Mouse (Mus musculus): ENCODE results near the gene Rab44.
A peak's percentile ranks its signal among the peaks of the same experiment; 100 is the strongest.

Gene Rab44

DNA sequence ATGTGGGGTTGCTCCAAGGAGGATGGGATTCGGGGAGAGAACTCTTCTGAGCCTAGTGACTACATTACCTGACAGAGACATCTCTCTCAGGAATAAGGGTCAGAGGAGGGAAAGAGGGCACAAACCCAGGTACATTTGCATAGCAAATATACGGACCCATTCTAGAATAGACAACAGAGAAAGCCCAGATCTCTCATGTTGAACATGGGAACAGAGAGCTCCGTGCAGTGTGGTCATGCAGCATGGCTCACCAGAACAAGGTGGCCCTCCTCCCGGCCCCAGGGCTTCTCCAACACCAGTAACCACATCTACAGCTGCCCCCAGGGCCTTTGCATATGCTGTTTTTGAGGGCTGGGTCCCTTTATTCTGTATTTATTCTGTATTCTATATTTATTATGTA, 54.5 kb downstream of the Rab44 start:
- no peak for DNase-seq (ENCODE audit: low read depth, low spot score)

DNA sequence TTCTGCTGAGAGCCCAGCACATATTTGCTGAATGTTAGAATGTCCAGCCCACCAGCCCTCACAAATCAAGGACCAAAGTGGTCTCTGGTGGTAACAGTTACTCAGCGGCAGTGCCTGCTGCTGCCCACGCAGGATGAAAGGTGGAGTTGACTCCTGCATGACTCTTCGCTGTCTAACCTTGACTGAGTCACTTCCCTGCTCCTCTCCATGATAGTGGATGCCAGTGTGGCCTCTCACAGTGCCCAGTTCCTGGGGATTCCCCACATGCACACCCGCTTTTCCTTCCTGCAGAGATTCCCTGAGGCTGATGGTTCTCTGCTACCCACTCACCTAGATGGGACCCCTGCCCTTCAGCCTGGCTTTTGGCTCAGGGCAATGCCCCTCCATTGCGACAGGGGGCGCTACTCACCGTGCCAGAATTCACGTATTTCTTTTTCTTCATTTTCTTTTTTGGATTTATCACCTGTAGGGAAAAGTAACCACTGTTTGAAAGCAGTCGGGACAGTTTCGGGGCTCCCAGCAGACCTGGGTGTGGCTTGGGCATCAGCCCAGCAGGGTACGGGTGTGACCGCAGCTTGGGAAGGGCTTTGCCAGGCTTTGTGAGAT, 55.2 kb downstream of the Rab44 start:
- no peak for DNase-seq (ENCODE audit: low read depth, low spot score)

DNA sequence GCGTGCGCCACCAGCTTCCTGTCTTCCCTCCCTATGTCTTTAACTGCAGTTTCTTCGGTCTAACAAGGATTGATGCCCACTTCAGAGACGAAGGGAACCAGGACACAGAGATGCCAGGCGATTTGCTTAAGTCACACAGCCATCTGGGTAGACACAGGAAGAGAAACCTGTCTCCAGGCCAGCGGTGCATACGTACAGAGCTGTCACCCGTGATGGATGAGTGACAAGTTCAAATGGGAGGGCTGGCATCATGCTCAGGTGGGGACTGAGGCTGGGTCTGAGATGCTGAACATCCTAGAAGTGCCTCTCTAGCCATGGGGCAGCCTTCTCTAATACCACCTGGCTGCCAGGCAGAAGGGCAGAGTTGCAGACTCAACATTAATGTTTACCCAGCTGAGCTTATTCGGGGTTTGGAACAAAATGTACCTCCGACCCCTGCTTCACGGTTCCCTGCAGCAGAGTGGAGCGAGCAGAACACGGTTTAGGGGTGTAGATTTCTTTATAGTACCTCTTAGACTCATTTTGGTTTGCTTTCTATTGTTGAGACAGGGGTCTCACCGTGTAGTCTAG, 56.6 kb downstream of the Rab44 start:
- DNase-seq (ENCODE audit: low read depth, low spot score), result no peak

DNA sequence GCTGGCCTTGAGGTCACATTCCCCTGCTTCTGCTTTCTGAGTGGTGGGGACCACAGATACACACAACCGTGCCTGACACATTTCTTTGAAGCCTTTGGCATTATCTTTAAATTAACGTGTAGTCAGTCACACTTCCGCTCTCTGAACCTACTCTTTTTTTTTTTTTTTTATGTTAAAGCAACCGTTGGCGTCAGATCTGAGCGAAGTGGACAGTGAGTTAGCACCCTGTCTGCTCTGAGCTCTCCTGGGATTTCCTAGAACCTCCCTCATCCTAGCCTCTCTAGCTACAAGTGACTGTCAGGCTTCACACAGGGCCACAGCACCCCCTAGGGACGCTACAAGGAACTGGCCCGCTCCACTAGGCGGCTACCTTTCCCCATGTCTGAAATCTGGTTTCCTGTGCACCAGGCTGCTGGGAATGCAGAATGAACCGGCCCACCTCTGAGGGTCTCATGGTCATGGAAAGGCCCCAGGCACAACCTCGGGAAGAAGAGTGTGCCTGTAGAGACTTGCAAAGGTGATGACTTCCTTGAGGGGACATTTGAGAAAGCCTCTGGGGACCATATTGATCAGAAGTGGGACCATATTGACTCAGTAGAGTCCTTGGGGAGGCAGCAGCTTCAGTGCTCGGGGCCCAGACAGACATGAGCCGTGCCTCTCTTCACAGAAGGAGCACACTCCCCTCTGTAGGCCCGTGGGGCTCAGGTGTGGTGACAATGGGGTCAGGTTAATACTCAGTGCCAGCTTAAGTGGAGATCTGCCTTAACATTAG, 57.2 kb downstream of the Rab44 start:
- peak; percentile 72 for DNase-seq (ENCODE audit: low read depth, low spot score)

DNA sequence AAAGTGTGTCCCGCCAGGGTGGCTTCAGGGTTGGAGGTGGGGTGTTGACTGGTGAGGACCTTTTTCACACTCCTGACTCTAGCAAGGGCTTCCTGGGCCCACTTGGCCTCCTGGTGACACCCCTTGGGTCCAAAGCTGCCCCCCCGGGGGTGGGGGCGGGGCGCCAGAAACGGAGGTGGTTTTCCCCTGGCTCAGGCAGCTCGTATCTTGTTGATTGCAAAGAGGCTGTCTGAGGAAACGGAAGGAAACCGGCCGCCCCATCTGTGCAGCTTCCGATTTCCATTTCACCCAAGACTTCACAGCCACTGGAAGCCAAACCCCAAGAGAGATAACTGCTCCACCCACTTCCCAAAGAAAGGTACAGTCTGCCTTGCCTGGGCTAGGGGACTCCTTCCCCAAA, 58.1 kb downstream of the Rab44 start:
- DNase-seq (ENCODE audit: low read depth, low spot score), result no peak

DNA sequence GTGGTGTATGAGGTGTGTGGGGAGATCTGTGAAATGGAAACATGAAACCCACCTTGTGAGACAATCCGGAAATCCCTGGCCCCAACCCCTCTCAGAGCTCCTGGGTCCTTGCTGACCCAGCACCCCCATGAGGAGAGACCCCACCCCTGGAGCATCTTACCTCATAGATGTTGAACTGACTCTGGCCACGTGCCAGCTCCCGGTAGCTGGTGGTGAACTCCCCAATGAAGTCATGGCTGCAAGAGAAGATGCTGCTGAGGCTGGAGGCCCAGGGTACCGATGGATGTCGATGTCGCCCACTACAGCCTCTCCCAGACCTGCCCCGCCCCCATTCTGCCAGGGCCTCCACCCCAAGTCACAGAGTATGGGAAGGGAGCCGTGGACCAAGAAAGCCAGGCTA, 59.2 kb downstream of the Rab44 start:
- DNase-seq (ENCODE audit: low read depth, low spot score), result no peak

DNA sequence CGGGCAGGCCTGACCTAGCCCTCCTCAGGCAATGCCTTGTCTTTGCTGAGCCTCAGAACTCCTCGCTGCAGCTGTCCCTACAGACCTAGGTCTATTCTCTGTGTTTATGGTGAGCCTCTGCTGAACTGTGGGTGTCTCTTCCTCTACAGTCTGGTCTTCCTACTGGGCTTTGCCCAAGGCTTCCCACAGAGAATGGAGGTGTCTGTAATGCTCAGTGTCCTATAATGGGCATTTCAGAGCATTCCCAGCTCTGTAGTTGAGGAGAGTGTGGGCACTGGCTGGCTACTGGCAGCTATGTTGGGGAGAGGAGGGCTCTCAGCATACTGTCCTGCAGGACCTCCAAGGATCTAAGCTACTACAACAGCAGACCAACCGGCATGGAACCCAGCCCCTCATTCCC, 61.7 kb downstream of the Rab44 start:
- no peak for DNase-seq (ENCODE audit: low read depth, low spot score)

DNA sequence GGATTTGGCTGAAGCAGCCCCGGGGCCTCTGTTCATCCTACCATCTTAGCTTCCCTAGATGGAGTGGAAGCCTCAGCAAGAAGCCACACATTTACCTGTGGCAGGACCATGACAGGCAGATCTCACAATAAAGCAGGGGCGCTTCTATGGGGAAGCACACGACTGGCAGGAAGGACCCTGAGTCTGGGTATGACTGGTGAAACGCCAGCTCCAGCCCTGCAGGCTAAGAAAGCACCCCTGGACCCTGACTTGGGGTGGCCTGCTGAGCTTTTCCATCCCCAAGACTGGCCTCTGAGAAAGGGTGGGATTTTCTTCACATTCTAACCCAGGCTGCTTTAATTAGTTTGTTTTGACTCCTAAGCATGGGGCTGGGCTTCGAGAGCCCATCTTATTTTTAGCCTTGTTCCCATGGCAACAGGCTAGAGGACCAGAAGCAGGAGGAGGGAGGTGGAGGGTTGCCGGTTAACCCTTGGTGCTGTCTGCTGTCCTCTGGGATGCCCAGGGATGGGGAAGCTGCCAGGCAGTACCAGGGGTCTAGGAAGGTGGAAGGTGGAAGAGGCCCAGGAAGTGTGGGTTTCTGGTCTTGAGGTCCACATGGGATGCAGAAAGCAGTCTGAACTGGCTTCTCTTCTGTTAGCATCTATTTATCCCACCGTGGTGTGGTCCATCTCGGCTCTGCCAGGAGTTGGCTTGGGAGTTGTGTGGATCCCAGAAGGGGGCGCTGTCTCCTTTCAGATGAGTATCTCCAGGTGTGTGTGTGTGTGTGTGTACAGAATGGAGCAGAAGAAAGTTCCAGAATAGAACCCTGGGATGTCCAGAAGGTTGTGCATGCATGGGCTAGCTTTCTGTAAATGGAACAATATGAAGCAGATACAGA, 62.7 kb downstream of the Rab44 start:
- no peak for DNase-seq (ENCODE audit: low read depth, low spot score)

DNA sequence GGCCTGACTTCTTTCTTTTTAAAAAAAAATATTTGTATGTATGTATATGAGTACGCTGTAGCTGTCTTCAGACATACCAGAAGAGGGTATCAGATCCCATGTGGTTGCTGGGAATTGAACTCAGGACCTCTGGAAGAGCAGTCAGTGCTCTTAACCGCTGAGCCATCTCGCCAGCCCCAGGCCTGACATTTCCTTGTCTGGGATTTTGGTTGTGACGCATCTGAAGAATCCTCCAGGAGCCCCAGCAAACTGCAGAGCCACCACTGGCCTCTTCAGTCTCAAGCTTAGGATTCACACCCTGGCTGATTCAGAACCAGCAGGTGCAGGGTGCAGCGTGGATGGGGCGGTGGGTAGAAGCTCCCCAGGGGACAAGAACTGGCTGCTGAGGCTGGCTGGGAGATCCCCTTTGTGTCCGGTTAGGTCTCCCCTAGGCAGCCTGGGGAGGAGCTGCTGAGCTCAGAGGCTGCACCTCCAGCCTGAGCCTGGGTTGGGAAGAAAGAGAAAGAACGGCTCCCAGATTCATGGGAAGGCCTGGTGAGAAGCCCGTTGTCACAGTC, 64.6 kb downstream of the Rab44 start:
- no peak for DNase-seq (ENCODE audit: low read depth, low spot score)

- DNase-seq (ENCODE audit: low read depth, low spot score), result no peak
Observed at GRCm38 (mm10) chr17:29179917-29180316, 66.0 kb downstream of the Rab44 start.

DNA sequence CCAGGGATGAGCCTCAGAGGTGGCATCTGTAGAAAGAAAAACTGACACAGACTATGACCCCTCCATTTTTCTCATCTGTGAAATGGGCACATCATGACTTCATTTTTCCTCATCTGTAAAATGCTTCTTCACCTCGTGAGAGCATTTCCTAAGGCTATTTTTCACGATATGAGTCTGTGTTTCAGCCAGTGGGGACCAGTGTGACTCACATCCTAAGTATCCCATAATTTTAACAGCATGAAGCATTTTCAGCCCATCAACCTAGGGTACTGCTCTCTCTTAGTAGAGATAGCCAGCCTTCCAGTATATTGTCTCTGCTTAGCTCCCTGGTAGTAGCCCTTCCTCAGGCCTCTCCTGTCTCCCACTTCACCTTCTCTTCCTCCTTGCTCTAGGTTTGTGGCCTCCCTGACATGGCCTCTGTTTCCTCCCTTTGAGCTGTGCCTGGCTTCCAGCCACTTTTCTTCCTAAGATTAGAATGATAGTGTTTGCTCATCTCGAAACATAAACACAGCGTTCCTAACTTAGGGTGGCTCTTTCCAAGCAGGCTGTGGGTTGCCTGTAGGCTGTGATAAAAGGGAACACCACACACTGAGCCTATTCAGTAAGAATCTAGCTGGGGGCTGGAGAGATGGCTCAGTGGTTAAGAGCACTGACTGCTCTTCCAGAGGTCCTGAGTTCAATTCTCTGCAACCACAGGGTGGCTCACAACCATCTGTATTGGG, 66.6 kb downstream of the Rab44 start:
- DNase-seq (ENCODE audit: low read depth, low spot score), result no peak

- DNase-seq (ENCODE audit: low read depth, low spot score), result no peak
Observed at GRCm38 (mm10) chr17:29181751-29182150, 67.8 kb downstream of the Rab44 start.

- DNase-seq (ENCODE audit: low read depth, low spot score), result no peak
Observed at GRCm38 (mm10) chr17:29183162-29183561, 69.2 kb downstream of the Rab44 start.

DNA sequence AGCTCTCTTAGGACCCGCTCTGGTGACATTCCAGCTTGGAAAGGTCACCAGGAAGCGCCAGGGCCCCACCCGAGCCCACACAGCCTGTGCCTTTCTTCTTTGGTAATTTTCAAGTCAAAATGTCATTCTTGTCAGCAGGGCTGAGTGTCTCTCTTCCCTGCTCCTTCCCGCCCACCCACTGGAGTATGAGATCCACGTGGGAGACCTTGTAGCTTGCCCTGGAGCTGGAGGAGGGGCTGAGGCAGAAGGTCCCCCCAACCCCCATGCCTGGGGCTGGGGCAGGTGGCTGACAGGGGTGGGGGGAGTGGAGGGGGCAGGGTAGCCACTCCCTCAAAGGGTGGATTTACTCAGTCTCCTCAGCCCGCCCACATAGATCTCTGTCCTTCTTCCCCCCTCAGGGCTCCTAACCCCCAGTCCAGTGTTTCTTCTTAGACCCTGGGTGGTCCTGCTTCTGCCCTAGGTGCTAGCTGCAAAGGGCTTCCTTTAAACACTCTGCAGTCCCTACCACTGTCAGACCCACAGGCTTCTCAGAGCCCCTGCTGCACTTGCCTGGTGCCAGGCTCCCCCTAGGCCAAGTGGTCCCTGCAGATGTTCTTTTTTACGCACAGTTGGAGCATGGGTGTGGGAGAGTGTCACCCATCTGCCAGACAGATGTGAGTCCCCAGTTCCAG, 71.6 kb downstream of the Rab44 start:
- DNase-seq (ENCODE audit: low read depth, low spot score), result no peak

- no peak for DNase-seq (ENCODE audit: low read depth, low spot score)
Observed at GRCm38 (mm10) chr17:29186989-29187859, 73.3 kb downstream of the Rab44 start.

DNA sequence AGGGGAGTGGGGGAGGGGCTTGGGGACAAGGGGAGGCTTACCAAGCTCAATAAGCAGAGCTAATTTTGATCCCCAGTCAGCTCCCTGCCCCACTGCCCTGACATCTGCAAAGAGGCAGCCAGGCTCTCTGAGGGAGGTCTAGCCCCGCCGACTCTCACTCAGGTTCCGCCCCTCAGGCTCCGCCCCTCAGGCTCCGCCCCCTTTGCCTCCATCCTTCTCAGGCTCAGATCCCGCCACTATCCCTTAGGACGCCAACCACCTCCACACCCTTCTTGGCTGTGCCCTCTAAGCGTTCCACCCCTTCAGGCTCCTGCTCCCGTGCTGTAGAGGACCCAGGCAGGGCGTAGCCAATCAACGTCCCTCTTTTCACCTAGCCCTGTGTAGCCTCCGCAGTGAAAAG, 75.0 kb downstream of the Rab44 start:
- no peak for DNase-seq (ENCODE audit: low read depth, low spot score)

GRCm38 (mm10) chr17:29195579-29195978, 81.6 kb downstream of the Rab44 start:
- DNase-seq (ENCODE audit: low read depth, low spot score), result no peak
